Mouse (Mus musculus): Measurements from ENCODE around the gene Bphl. TPM values are rescaled to one million over a fixed set of nuclear protein-coding genes. Genes with fewer than 3 reads are reported as not detected.

Bphl gene
- 10 to 100 TPM; 33.7 to 38.3 TPM for total RNA-seq (2021)
- long read RNA-seq, experiment 1, transcript Bphl-201 (7 exons, 1,253 nt), result major isoform, 24 of 53 reads
- long read RNA-seq, experiment 1, partial matches to known transcripts, result 6 of 53 reads
- long read RNA-seq, experiment 1, other reads (novel, unspliced or antisense), result 22 of 53 reads
- long read RNA-seq, experiment 2, transcript Bphl-201 (7 exons, 1,253 nt), result major isoform, 20 of 31 reads
- long read RNA-seq, experiment 2, partial matches to known transcripts, result 5 of 31 reads
- long read RNA-seq, experiment 2, other reads (novel, unspliced or antisense), result 6 of 31 reads

GRCm38 (mm10) chr13:34037172-34038055 lies at the start of gene Bphl:
Gene Bphl, plus strand, starts transcription at chr13:34037597.
- peak; percentile 93 to 94 for DNase-seq (ENCODE audit: low spot score in 2 of 2)
- intact Hi-C loops (cut with DNase I), result no loop called here

GRCm38 (mm10) chr13:33989625-33990024 lies 47.8 kb upstream of the Bphl start:
- DNase-seq (ENCODE audit: low spot score in 2 of 2), result no peak

GRCm38 (mm10) chr13:33995197-33995596 lies 42.2 kb upstream of the Bphl start:
- peak; percentile 53 to 79 for DNase-seq (ENCODE audit: low spot score in 2 of 2)
- intact Hi-C loops (cut with DNase I), result no loop called here

More at GRCm38 (mm10) chr13:33989625-33990024, 47.8 kb upstream of the Bphl start:
- intact Hi-C loops (cut with DNase I), result no loop called here

GRCm38 (mm10) chr13:34002058-34003006 lies 35.1 kb upstream of the Bphl start, which contains the start of the genes Ripk1 and Serpinb6a:
Gene Ripk1, plus strand, starts transcription at chr13:34002363.
Gene Serpinb6a, minus strand, starts transcription at chr13:34002794.
- peak; percentile 89 for DNase-seq (ENCODE audit: low spot score in 2 of 2)
- intact Hi-C loops (cut with DNase I), result no loop called here

GRCm38 (mm10) chr13:34003058-34003457 lies 34.3 kb upstream of the Bphl start:
- DNase-seq (ENCODE audit: low spot score in 2 of 2), result peak in 1 of 2 experiments; percentile 18
- intact Hi-C loops (cut with DNase I), result no loop called here

GRCm38 (mm10) chr13:34007234-34007633 lies 30.2 kb upstream of the Bphl start:
- intact Hi-C loops (cut with DNase I), result no loop called here
- DNase-seq (ENCODE audit: low spot score in 2 of 2), result no peak

GRCm38 (mm10) chr13:34016927-34017569 lies 20.3 kb upstream of the Bphl start:
- no peak for DNase-seq (ENCODE audit: low spot score in 2 of 2)
- intact Hi-C loops (cut with DNase I), result no loop called here

GRCm38 (mm10) chr13:34018521-34018920 lies 18.9 kb upstream of the Bphl start:
- intact Hi-C loops (cut with DNase I), result no loop called here
- DNase-seq (ENCODE audit: low spot score in 2 of 2), result no peak

- intact Hi-C loops (cut with DNase I), result no loop called here
- DNase-seq (ENCODE audit: low spot score in 2 of 2), result no peak
Observed at GRCm38 (mm10) chr13:34021998-34022397, 15.4 kb upstream of the Bphl start.

GRCm38 (mm10) chr13:34032041-34032440 lies 5.4 kb upstream of the Bphl start:
- intact Hi-C loops (cut with DNase I), result no loop called here
- no peak for DNase-seq (ENCODE audit: low spot score in 2 of 2)

GRCm38 (mm10) chr13:34035424-34035823 lies 2.0 kb upstream of the Bphl start:
- intact Hi-C loops (cut with DNase I), result no loop called here
- no peak for DNase-seq (ENCODE audit: low spot score in 2 of 2)

- intact Hi-C loops (cut with DNase I), result no loop called here
Observed at GRCm38 (mm10) chr13:34036726-34037125, 671 bp upstream of the Bphl start.

GRCm38 (mm10) chr13:34038056-34038432 lies 647 bp downstream of the Bphl start:
- peak in 1 of 2 experiments; percentile 25 for DNase-seq (ENCODE audit: low spot score in 2 of 2)
- intact Hi-C loops (cut with DNase I), result no loop called here

More at GRCm38 (mm10) chr13:34036726-34037125, 671 bp upstream of the Bphl start:
- no peak for DNase-seq (ENCODE audit: low spot score in 2 of 2)

- intact Hi-C loops (cut with DNase I), result no loop called here
- DNase-seq (ENCODE audit: low spot score in 2 of 2), result no peak
Observed at GRCm38 (mm10) chr13:34038901-34039341, 1.5 kb downstream of the Bphl start.

GRCm38 (mm10) chr13:34040091-34040490 lies 2.7 kb downstream of the Bphl start:
- intact Hi-C loops (cut with DNase I), result no loop called here

GRCm38 (mm10) chr13:34043716-34044393 lies 6.5 kb downstream of the Bphl start:
- intact Hi-C loops (cut with DNase I), result no loop called here
- no peak for DNase-seq (ENCODE audit: low spot score in 2 of 2)

More at GRCm38 (mm10) chr13:34040091-34040490, 2.7 kb downstream of the Bphl start:
- DNase-seq (ENCODE audit: low spot score in 2 of 2), result no peak

- intact Hi-C loops (cut with DNase I), result loop anchor here (1.0 to 5.0 kb wide), 3 partner anchors 105 to 592 kb away; no protein-coding TSS in a partner anchor
- no peak for DNase-seq (ENCODE audit: low spot score in 2 of 2)
Observed at GRCm38 (mm10) chr13:34045511-34046249, 8.3 kb downstream of the Bphl start.
